Mouse (Mus musculus): Measurements from ENCODE around the gene Plekhm3. TPM values are rescaled to one million over a fixed set of nuclear protein-coding genes. Genes with fewer than 3 reads are reported as not detected.

Gene Plekhm3
- polyA plus RNA-seq, 1 experiment from 2014 or later = 13.7 TPM

- Histone ChIP-seq H3K27me3 (no peaks in the 10 kb centered on the region), H3K4me3 (no peak overlapping the region), H3K9me3 (no peaks in the 10 kb centered on the region), H3K4me1 (replicated peaks) (peaks cover 16% of the 10 kb centered on the region), H3K4me2 (no peak overlapping the region), H3K36me3 (no peaks in the 10 kb centered on the region), H3K9ac (no peak overlapping the region), H3K27ac (replicated peaks) (no peak overlapping the region)
- 25% methylated on average over 2 of the region's 2 CpGs for WGBS
- no peak for ATAC-seq (ENCODE audit: low read depth)
Measured at GRCm38 (mm10) chr1:64805217-64805616, 151.4 kb downstream of the Plekhm3 start.

GRCm38 (mm10) chr1:64802631-64803030 lies 154.0 kb downstream of the Plekhm3 start:
- no peak for ATAC-seq (ENCODE audit: low read depth)
- no peaks in the 10 kb centered on the region for H3K27me3 ChIP-seq
- WGBS = 74% methylated on average over 6 of the region's 6 CpGs

GRCm38 (mm10) chr1:64797621-64798020 lies 159.0 kb downstream of the Plekhm3 start:
- H3K9ac ChIP-seq = no peak overlapping the region
- peaks cover 16% of the 10 kb centered on the region for H3K4me1 ChIP-seq (replicated peaks)
- H3K27ac ChIP-seq (replicated peaks) = no peak overlapping the region
- no peak overlapping the region for H3K4me3 ChIP-seq
- WGBS = 88% methylated on average over 3 of the region's 3 CpGs
- no peaks in the 10 kb centered on the region for H3K9me3 ChIP-seq
- no peaks in the 10 kb centered on the region for H3K27me3 ChIP-seq
- H3K36me3 ChIP-seq = peaks cover 8% of the 10 kb centered on the region; the same call in 1 of the 2 replicates
- ATAC-seq (ENCODE audit: low read depth) = no peak
- no peak overlapping the region for H3K4me2 ChIP-seq

More at GRCm38 (mm10) chr1:64802631-64803030, 154.0 kb downstream of the Plekhm3 start:
- Histone ChIP-seq H3K27ac (replicated peaks) (no peak overlapping the region), H3K4me2 (no peak overlapping the region), H3K4me3 (no peak overlapping the region), H3K36me3 (no peaks in the 10 kb centered on the region), H3K4me1 (replicated peaks) (peaks cover 16% of the 10 kb centered on the region), H3K9me3 (no peaks in the 10 kb centered on the region), H3K9ac (no peak overlapping the region)

GRCm38 (mm10) chr1:64796867-64797582 lies 159.6 kb downstream of the Plekhm3 start:
- 93% methylated on average over 6 of the region's 6 CpGs for WGBS
- ATAC-seq (ENCODE audit: low read depth) = no peak

GRCm38 (mm10) chr1:64795284-64796040 lies 161.2 kb downstream of the Plekhm3 start:
- Histone ChIP-seq H3K4me2 (no peak overlapping the region), H3K4me3 (no peak overlapping the region), H3K4me1 (replicated peaks) (peaks cover 37% of the 10 kb centered on the region), H3K9me3 (no peaks in the 10 kb centered on the region), H3K9ac (no peak overlapping the region), H3K27me3 (no peaks in the 10 kb centered on the region), H3K36me3 (peaks cover 8% of the 10 kb centered on the region; the same call in 1 of the 2 replicates), H3K27ac (replicated peaks) (no peak overlapping the region)
- WGBS = 68% methylated on average over 8 of the region's 8 CpGs
- ATAC-seq (ENCODE audit: low read depth) = peak; percentile 22

More at GRCm38 (mm10) chr1:64796867-64797582, 159.6 kb downstream of the Plekhm3 start:
- Histone ChIP-seq H3K4me3 (no peak overlapping the region), H3K4me2 (no peak overlapping the region), H3K27me3 (no peaks in the 10 kb centered on the region), H3K9ac (no peak overlapping the region), H3K27ac (replicated peaks) (no peak overlapping the region), H3K36me3 (peaks cover 8% of the 10 kb centered on the region; the same call in 1 of the 2 replicates), H3K9me3 (no peaks in the 10 kb centered on the region), H3K4me1 (replicated peaks) (peaks cover 22% of the 10 kb centered on the region)

GRCm38 (mm10) chr1:64794096-64794495 lies 162.5 kb downstream of the Plekhm3 start:
- ATAC-seq (ENCODE audit: low read depth) = no peak
- WGBS = 89% methylated on average over 11 of the region's 11 CpGs

GRCm38 (mm10) chr1:64793234-64793530 lies 163.4 kb downstream of the Plekhm3 start:
- H3K9ac ChIP-seq = no peak overlapping the region
- peaks cover 8% of the 10 kb centered on the region; the same call in 1 of the 2 replicates for H3K36me3 ChIP-seq
- H3K27ac ChIP-seq (replicated peaks) = no peak overlapping the region
- no peaks in the 10 kb centered on the region for H3K9me3 ChIP-seq
- H3K4me3 ChIP-seq = no peak overlapping the region
- H3K4me1 ChIP-seq (replicated peaks) = peaks cover 37% of the 10 kb centered on the region
- no peak for ATAC-seq (ENCODE audit: low read depth)
- no peaks in the 10 kb centered on the region for H3K27me3 ChIP-seq
- no peak overlapping the region for H3K4me2 ChIP-seq
- 84% methylated on average over 4 of the region's 4 CpGs for whole genome bisulfite sequencing

More at GRCm38 (mm10) chr1:64794096-64794495, 162.5 kb downstream of the Plekhm3 start:
- H3K9me3 ChIP-seq = no peaks in the 10 kb centered on the region
- no peak overlapping the region for H3K4me2 ChIP-seq
- no peak overlapping the region for H3K4me3 ChIP-seq
- H3K9ac ChIP-seq = no peak overlapping the region
- peaks cover 37% of the 10 kb centered on the region for H3K4me1 ChIP-seq (replicated peaks)
- H3K27ac ChIP-seq (replicated peaks) = no peak overlapping the region
- peaks cover 8% of the 10 kb centered on the region; the same call in 1 of the 2 replicates for H3K36me3 ChIP-seq
- no peaks in the 10 kb centered on the region for H3K27me3 ChIP-seq

GRCm38 (mm10) chr1:64792521-64793233 lies 163.9 kb downstream of the Plekhm3 start:
- WGBS = 76% methylated on average over 11 of the region's 11 CpGs
- Histone ChIP-seq H3K4me2 (no peak overlapping the region), H3K27me3 (no peaks in the 10 kb centered on the region), H3K4me1 (replicated peaks) (peaks cover 37% of the 10 kb centered on the region), H3K9ac (0 out of 2 replicates have a peak overlapping the region, but pooled peaks have one; percentile 34), H3K27ac (replicated peaks) (peak overlapping the region; percentile 20; the same call in 1 of the 2 replicates), H3K4me3 (no peak overlapping the region), H3K9me3 (no peaks in the 10 kb centered on the region), H3K36me3 (peaks cover 8% of the 10 kb centered on the region; the same call in 1 of the 2 replicates)
- ATAC-seq (ENCODE audit: low read depth) = no peak

GRCm38 (mm10) chr1:64791826-64792225 lies 164.8 kb downstream of the Plekhm3 start:
- H3K4me1 ChIP-seq (replicated peaks) = peaks cover 37% of the 10 kb centered on the region
- no peaks in the 10 kb centered on the region for H3K27me3 ChIP-seq
- WGBS = 18% methylated on average over 6 of the region's 6 CpGs
- peaks cover 8% of the 10 kb centered on the region; the same call in 1 of the 2 replicates for H3K36me3 ChIP-seq
- peak; percentile 62; the same call in 1 of the 2 replicates for ATAC-seq (ENCODE audit: low read depth)
- no peak overlapping the region for H3K4me3 ChIP-seq
- H3K27ac ChIP-seq (replicated peaks) = peak overlapping the region; percentile 20; the same call in 1 of the 2 replicates
- no peak overlapping the region for H3K4me2 ChIP-seq
- no peak overlapping the region for H3K9ac ChIP-seq
- H3K9me3 ChIP-seq = no peaks in the 10 kb centered on the region

- 53% methylated on average over 9 of the region's 9 CpGs for WGBS
- peaks cover 8% of the 10 kb centered on the region; the same call in 1 of the 2 replicates for H3K36me3 ChIP-seq
- no peaks in the 10 kb centered on the region for H3K27me3 ChIP-seq
- H3K4me3 ChIP-seq = no peak overlapping the region
- 0 out of 2 replicates have a peak overlapping the region, but pooled peaks have one; percentile 20 for H3K27ac ChIP-seq (replicated peaks)
- no peak overlapping the region for H3K9ac ChIP-seq
- H3K4me1 ChIP-seq (replicated peaks) = peaks cover 37% of the 10 kb centered on the region
- no peak for ATAC-seq (ENCODE audit: low read depth)
- H3K9me3 ChIP-seq = no peaks in the 10 kb centered on the region
- no peak overlapping the region for H3K4me2 ChIP-seq
Measured at GRCm38 (mm10) chr1:64790806-64791790, 165.5 kb downstream of the Plekhm3 start.

Data from neural tube, embryonic 13.5 days (tissue).